ENCODE assay signal across 17 mouse cellular contexts in the genomic region with DNA sequence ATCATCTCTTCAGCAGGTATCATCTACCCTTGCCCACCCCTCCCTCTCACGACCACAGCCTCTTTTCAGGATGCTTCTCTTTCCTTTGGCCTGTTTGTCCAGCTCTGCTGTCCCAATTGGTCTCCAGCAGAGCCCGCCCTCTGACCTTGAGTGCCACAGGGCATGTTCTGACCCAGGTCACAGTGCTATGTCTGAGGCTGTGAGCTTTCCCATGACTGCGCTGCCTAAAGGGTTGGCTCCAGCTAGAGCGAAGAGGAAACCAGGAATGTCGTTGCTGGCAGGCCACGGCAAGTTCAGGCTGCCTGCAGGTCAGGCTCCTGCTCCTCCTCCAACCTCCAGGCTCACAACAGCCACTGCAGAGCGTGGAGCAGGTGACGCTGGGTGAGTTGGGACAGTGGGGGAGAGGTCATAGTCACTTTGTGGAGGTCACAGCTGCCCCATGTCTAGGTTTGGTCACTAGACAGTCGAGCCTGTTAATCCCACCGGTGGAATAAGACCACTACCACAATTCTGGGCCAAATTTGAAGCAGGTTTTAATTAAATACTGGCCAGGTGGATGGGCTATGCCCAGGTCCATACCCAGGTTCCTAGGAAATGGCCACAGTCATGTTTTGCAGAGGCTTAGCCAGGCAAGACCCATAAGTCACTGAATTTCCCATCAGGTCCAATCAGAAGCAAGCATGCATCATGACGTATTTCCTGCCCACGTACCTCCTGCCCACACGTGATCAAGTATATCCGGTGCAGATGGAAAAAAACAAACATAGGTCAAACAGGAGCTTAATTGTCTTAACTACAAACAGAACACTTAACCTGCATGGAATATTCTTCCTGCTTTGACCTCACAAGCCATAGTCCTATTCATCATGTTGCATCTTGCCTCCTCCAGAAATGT. TPM values are rescaled to one million over a fixed set of nuclear protein-coding genes. Genes with fewer than 3 reads are reported as not detected.
DNase-seq lines count a peak whose midpoint lies in the region; ATAC-seq and TF ChIP-seq lines count a peak whose summit lies in the region.
"Had no signal": no experiment of that assay in that cellular context is flagged by ENCODE, and none has a peak within 500 bp of the region (broad histone marks: within the 10 kb centered on the region; RNA-seq: fewer than 3 reads in every experiment).

No protein-coding gene starts in this region.

- DNase-seq in hindbrain, embryonic 10.5 days (ENCODE audit: low spot score), result peak; percentile 23
- no peak for DNase-seq in limb, embryonic 10.5 days (ENCODE audit: low spot score)
- DNase-seq in testis, postnatal 10 days (ENCODE audit: low spot score), result no peak
- DNase-seq: heart, postnatal 4 days; lung, adult 2 months; right cerebral cortex, postnatal 25 days; thymus, postnatal 25 days had no signal

- no peak for TF ChIP-seq POLR2A in small intestine, adult 2 months (IDR thresholded peaks at IDR 0.05; ENCODE audit: low read depth, low read length)

- H3K9ac ChIP-seq in hindbrain, embryonic 16.5 days (ENCODE audit: low read depth, low read length), result no peak overlapping the region
- no peak overlapping the region for H3K9ac ChIP-seq in forebrain, embryonic 12.5 days
- H3K9ac ChIP-seq: embryonic facial prominence, embryonic 13.5 days; midbrain, embryonic 12.5 days had no signal

- H3K36me3 ChIP-seq in hindbrain, embryonic 10.5 days, result no peaks in the 10 kb centered on the region
- no peaks in the 10 kb centered on the region for H3K36me3 ChIP-seq in hindbrain, embryonic 16.5 days (ENCODE audit: control insufficient read depth, insufficient read depth, low read length)
- no peaks in the 10 kb centered on the region for H3K36me3 ChIP-seq in megakaryocyte, embryonic 14.5 days (replicated peaks; ENCODE audit: low read length)
- H3K36me3 ChIP-seq in limb, embryonic 10.5 days, result no peaks in the 10 kb centered on the region
- no peaks in the 10 kb centered on the region for H3K36me3 ChIP-seq in small intestine, adult 2 months (ENCODE audit: control insufficient read depth, insufficient read depth, low read length)
- no peaks in the 10 kb centered on the region for H3K36me3 ChIP-seq in forebrain, embryonic 12.5 days (replicated peaks)
- H3K36me3 ChIP-seq: embryonic facial prominence, embryonic 13.5 days; midbrain, embryonic 12.5 days had no signal

- TF ChIP-seq CTCF in small intestine, adult 2 months (IDR thresholded peaks at IDR 0.05; ENCODE audit: extremely low read depth, insufficient read length, insufficient replicate concordance, low read depth, low read length), result no peak

- H3K4me2 ChIP-seq in hindbrain, embryonic 16.5 days (ENCODE audit: low read length), result no peak overlapping the region
- H3K4me2 ChIP-seq in forebrain, embryonic 12.5 days, result no peak overlapping the region
- H3K4me2 ChIP-seq: embryonic facial prominence, embryonic 13.5 days; midbrain, embryonic 12.5 days had no signal

- ATAC-seq in hindbrain, embryonic 16.5 days, result no peak
- no peak for ATAC-seq in megakaryocyte, adult 5-6 weeks (ENCODE audit: poor library complexity, severe bottlenecking)
- ATAC-seq in forebrain, embryonic 12.5 days (ENCODE audit: low FRiP score), result no peak
- ATAC-seq: intestine, embryonic 16.5 days; Patski had no signal

- H3K4me3 ChIP-seq in hindbrain, embryonic 10.5 days, result no peak overlapping the region
- no peak overlapping the region for H3K4me3 ChIP-seq in hindbrain, embryonic 16.5 days (ENCODE audit: low read length)
- H3K4me3 ChIP-seq in megakaryocyte, embryonic 14.5 days (replicated peaks), result peak overlapping the region; percentile 46
- no peak overlapping the region for H3K4me3 ChIP-seq in limb, embryonic 10.5 days
- H3K4me3 ChIP-seq in small intestine, adult 2 months (ENCODE audit: low read depth, low read length), result no peak overlapping the region
- no peak overlapping the region for H3K4me3 ChIP-seq in forebrain, embryonic 12.5 days (replicated peaks)
- H3K4me3 ChIP-seq: embryonic facial prominence, embryonic 13.5 days; heart, adult 2 months; midbrain, embryonic 12.5 days had no signal

- no peaks in the 10 kb centered on the region; the same call in 1 of the 2 replicates for H3K9me3 ChIP-seq in hindbrain, embryonic 10.5 days
- H3K9me3 ChIP-seq in hindbrain, embryonic 16.5 days (ENCODE audit: control insufficient read depth, low read length), result no peaks in the 10 kb centered on the region
- H3K9me3 ChIP-seq in megakaryocyte, embryonic 14.5 days, result peaks cover 12% of the 10 kb centered on the region
- H3K9me3 ChIP-seq in limb, embryonic 10.5 days (replicated peaks), result no peaks in the 10 kb centered on the region
- peaks cover 5% of the 10 kb centered on the region; the same call in 1 of the 2 replicates for H3K9me3 ChIP-seq in forebrain, embryonic 12.5 days
- H3K9me3 ChIP-seq: embryonic facial prominence, embryonic 13.5 days; midbrain, embryonic 12.5 days had no signal

- H3K27ac ChIP-seq in hindbrain, embryonic 10.5 days, result peak overlapping the region; percentile 70
- H3K27ac ChIP-seq in hindbrain, embryonic 16.5 days (ENCODE audit: low read depth, low read length), result no peak overlapping the region
- peak overlapping the region; percentile 65; the same call in 1 of the 2 replicates for H3K27ac ChIP-seq in limb, embryonic 10.5 days
- peak overlapping the region; percentile 13; the same call in 1 of the 2 replicates for H3K27ac ChIP-seq in small intestine, adult 2 months (ENCODE audit: insufficient read depth, low read depth, low read length)
- H3K27ac ChIP-seq in forebrain, embryonic 12.5 days, result no peak overlapping the region
- H3K27ac ChIP-seq: embryonic facial prominence, embryonic 13.5 days; midbrain, embryonic 12.5 days had no signal

- no peaks in the 10 kb centered on the region for H3K27me3 ChIP-seq in hindbrain, embryonic 10.5 days (ENCODE audit: insufficient read depth, poor library complexity, severe bottlenecking)
- no peaks in the 10 kb centered on the region for H3K27me3 ChIP-seq in hindbrain, embryonic 16.5 days (replicated peaks; ENCODE audit: control insufficient read depth, insufficient read depth, low read length)
- H3K27me3 ChIP-seq in megakaryocyte, embryonic 14.5 days (replicated peaks), result peaks cover 54% of the 10 kb centered on the region
- H3K27me3 ChIP-seq in limb, embryonic 10.5 days (ENCODE audit: low read depth, poor library complexity, severe bottlenecking), result peaks cover 5% of the 10 kb centered on the region; the same call in 1 of the 2 replicates
- H3K27me3 ChIP-seq in small intestine, adult 2 months (ENCODE audit: control insufficient read depth, insufficient read depth, low read length), result 0 out of 2 replicates have a peak, but pooled peaks cover 3% of the 10 kb centered on the region
- H3K27me3 ChIP-seq in forebrain, embryonic 12.5 days, result no peaks in the 10 kb centered on the region
- H3K27me3 ChIP-seq: embryonic facial prominence, embryonic 13.5 days; midbrain, embryonic 12.5 days; Patski had no signal

- 62% methylated on average over 14 of the region's 14 CpGs for WGBS in hindbrain, embryonic 10.5 days
- WGBS in hindbrain, embryonic 16.5 days, result 71% methylated on average over 14 of the region's 14 CpGs
- WGBS in limb, embryonic 10.5 days, result 58% methylated on average over 14 of the region's 14 CpGs
- 77% methylated on average over 14 of the region's 14 CpGs for WGBS in small intestine, adult 2 months
- 78% methylated on average over 14 of the region's 14 CpGs for WGBS in forebrain, embryonic 12.5 days

- peaks cover 19% of the 10 kb centered on the region for H3K4me1 ChIP-seq in hindbrain, embryonic 10.5 days (replicated peaks)
- H3K4me1 ChIP-seq in hindbrain, embryonic 16.5 days (ENCODE audit: control insufficient read depth, insufficient read depth, low read depth, low read length), result no peaks in the 10 kb centered on the region; the same call in 1 of the 2 replicates
- H3K4me1 ChIP-seq in megakaryocyte, embryonic 14.5 days, result peaks cover 52% of the 10 kb centered on the region
- H3K4me1 ChIP-seq in limb, embryonic 10.5 days, result peaks cover 22% of the 10 kb centered on the region
- peaks cover 3% of the 10 kb centered on the region; the same call in 1 of the 2 replicates for H3K4me1 ChIP-seq in small intestine, adult 2 months (ENCODE audit: control insufficient read depth, insufficient read depth, insufficient read length, low read length)
- no peaks in the 10 kb centered on the region for H3K4me1 ChIP-seq in forebrain, embryonic 12.5 days
- H3K4me1 ChIP-seq: midbrain, embryonic 12.5 days had no signal

RNA-seq across cellular contexts. Expression of gene Prelp, which starts 12.3 kb away (rescaled TPM):
- 0.71 and 1.7 TPM in 2 replicates for polyA plus RNA-seq in hindbrain, embryonic 10.5 days (2016; fragmentation: Nextera tagmentation; extraction: Ambion mirVana)
- polyA plus RNA-seq in hindbrain, embryonic 16.5 days (2015; fragmentation: Nextera tagmentation; extraction: Ambion mirVana), result 12.0 and 17.0 TPM in 2 replicates
- not detected in 2 replicates for polyA plus RNA-seq in megakaryocyte, embryonic 14.5 days (2012; ENCODE audit: insufficient read depth, low replicate concordance)
- total RNA-seq in megakaryocyte, adult 5-6 weeks (2015), result 0.21 and 0.33 TPM in 2 replicates
- total RNA-seq in megakaryocyte, adult 5-6 weeks (2017), result 0.11 TPM in 1 of 2 replicates, not detected in the other
- polyA plus RNA-seq in limb, embryonic 10.5 days (2016; fragmentation: Nextera tagmentation; extraction: Ambion mirVana), result 0.18 and 0.56 TPM in 2 replicates
- polyA plus RNA-seq in small intestine, adult 2 months (2012; rRNA removed), result 11.4 and 14.2 TPM in 2 replicates
- polyA plus RNA-seq in forebrain, embryonic 12.5 days (2016; fragmentation: Nextera tagmentation; extraction: Ambion mirVana), result 2.0 and 2.1 TPM in 2 replicates

RNA-seq across cellular contexts. Expression of gene Optc, which starts 25.7 kb away (rescaled TPM):
- 2.1 and 3.6 TPM in 2 replicates for polyA plus RNA-seq in hindbrain, embryonic 10.5 days (2016; fragmentation: Nextera tagmentation; extraction: Ambion mirVana)
- polyA plus RNA-seq in hindbrain, embryonic 16.5 days (2015; fragmentation: Nextera tagmentation; extraction: Ambion mirVana), result 4.0 and 4.1 TPM in 2 replicates
- not detected in 2 replicates for polyA plus RNA-seq in megakaryocyte, embryonic 14.5 days (2012; ENCODE audit: insufficient read depth, low replicate concordance)
- total RNA-seq in megakaryocyte, adult 5-6 weeks (2015), result not detected in 2 replicates
- not detected in 2 replicates for total RNA-seq in megakaryocyte, adult 5-6 weeks (2017)
- polyA plus RNA-seq in limb, embryonic 10.5 days (2016; fragmentation: Nextera tagmentation; extraction: Ambion mirVana), result 0.24 and 0.41 TPM in 2 replicates
- 5.0 and 8.3 TPM in 2 replicates for polyA plus RNA-seq in small intestine, adult 2 months (2012; rRNA removed)
- polyA plus RNA-seq in forebrain, embryonic 12.5 days (2016; fragmentation: Nextera tagmentation; extraction: Ambion mirVana), result 2.6 and 3.2 TPM in 2 replicates

Comparison
In these comparisons a context has a peak if more than half of its experiments do, and no peak if none do; other contexts are left out.
1. H3K27ac ChIP-seq: peak in hindbrain, embryonic 10.5 days (single experiment), limb, embryonic 10.5 days (single experiment) and small intestine, adult 2 months (single experiment); none in hindbrain, embryonic 16.5 days (single experiment) and forebrain, embryonic 12.5 days (single experiment).